Mouse (Mus musculus): Measurements from ENCODE around the gene Dock2.

The Dock2 gene

GRCm38 (mm10) chr11:34181214-34182117 lies 602.2 kb downstream of the Dock2 start:
- peak; percentile 27 for DNase-seq (ENCODE audit: low spot score)

DNA sequence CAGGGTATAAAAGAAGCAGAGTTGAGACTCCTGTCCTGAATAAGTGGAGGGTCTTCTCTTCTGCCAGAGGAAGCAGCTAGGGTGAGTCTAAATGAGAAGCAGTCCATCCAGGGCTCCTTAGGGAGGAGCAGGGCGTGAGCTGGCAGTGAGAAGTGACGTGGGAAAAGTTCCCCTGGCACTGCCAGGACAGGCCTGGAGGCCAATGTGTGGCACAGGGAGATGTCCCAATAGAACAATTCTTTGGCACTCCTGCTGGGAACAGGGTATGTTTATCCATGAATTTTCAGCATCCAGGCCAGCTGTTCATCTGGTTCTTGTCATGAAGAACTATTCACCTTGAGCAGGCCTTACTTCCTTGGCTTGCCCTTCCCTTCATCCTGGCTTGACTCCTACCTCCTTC lies 604.9 kb downstream of the Dock2 start:
- no peak for DNase-seq (ENCODE audit: low spot score)

Measured in left cerebral cortex, adult 11 months (tissue).